15 mouse cellular contexts compared by ENCODE assay signal in genomic region chr10:128662465-128662864, GRCm38 (mm10). TPM values are rescaled to one million over a fixed set of nuclear protein-coding genes. Genes with fewer than 3 reads are reported as not detected.
"Had no signal": no experiment of that assay in that cellular context is flagged by ENCODE, and none has a peak within 500 bp of the region (broad histone marks: within the 10 kb centered on the region; RNA-seq: fewer than 3 reads in every experiment).

No protein-coding gene starts in this region.

- DNase-seq: kidney, adult 2 months; kidney, postnatal 25 days; layer of hippocampus, adult 9-11 months; liver, embryonic 13.5 days; lung, adult 2 months; lung, postnatal 14 days; lung, postnatal 4 days; right cerebral cortex, adult 18-20 months; right cerebral cortex, postnatal 14 days; right cerebral cortex, postnatal 4 days; thymus, postnatal 25 days had no signal

- ATAC-seq: midbrain, embryonic 13.5 days; midbrain, embryonic 16.5 days had no signal

RNA-seq across cellular contexts. Expression of gene Ikzf4, which starts 16.7 kb away (rescaled TPM):
- total RNA-seq: monocyte, adult 5-6 weeks had no signal

RNA-seq across cellular contexts. Expression of gene Pmel, which starts 41.5 kb away (rescaled TPM):
- total RNA-seq: monocyte, adult 5-6 weeks; neutrophil, adult 5-6 weeks had no signal
